Comparison of ENCODE assay signal across 8 mouse cellular contexts in the genomic region with DNA sequence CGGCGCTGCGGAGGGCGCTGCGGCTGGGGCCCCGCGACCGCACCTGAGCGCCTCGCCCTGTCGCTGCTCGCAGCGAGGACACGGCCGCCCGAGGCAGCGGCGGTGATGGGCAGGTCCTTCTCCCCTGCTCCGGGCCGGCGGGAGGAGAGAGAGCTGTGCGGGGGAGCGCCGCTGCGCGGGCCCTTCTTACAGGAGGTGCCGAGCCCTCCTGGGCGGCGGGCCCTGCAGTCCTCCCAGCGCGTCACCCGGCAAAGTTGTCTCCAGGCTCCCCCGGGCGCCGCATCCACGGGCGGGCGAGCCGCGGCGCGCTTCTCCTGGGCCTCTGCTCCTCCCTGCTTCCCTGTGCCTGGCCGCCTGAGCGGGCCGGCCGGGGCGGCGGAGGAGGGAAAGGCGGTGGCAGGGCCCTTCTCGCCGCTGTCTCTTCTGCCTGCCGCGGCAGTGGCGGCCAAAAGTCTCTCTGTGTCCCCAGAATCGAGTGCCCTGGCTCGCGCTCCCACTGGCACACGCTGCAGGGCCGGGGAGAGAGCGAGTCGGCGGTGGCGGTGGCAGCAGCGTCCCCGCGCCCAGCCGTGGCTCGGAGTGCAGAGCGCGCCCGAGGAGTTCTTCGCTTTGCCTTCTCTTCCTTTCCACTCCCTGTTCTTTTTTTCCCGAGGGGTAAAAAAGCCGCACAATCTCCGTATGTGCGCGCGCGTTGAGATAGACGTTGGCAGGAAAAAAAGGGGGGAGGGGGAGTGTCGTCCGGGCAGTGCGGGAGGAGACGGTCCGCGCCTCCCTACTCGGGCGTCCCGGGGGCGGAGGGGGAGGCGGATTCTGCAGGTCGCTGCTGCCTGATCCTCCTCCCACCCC. TPM values are rescaled to one million over a fixed set of nuclear protein-coding genes. Genes with fewer than 3 reads are reported as not detected.
DNase-seq lines count a peak whose midpoint lies in the region; ATAC-seq and TF ChIP-seq lines count a peak whose summit lies in the region.
"Had no signal": no experiment of that assay in that cellular context is flagged by ENCODE, and none has a peak within 500 bp of the region (broad histone marks: within the 10 kb centered on the region; RNA-seq: fewer than 3 reads in every experiment).

A gene (minus strand): TSS at position 673 of the 846 bp plus-strand sequence.

- H3K9me3 ChIP-seq in ES-Bruce4 (replicated peaks; ENCODE audit: control insufficient read depth, insufficient read depth, low read length, poor library complexity, severe bottlenecking), result no peaks in the 10 kb centered on the region
- H3K9me3 ChIP-seq in embryonic facial prominence, embryonic 14.5 days (ENCODE audit: control insufficient read depth, low read length), result no peaks in the 10 kb centered on the region
- no peaks in the 10 kb centered on the region for H3K9me3 ChIP-seq in midbrain, embryonic 12.5 days
- no peaks in the 10 kb centered on the region for H3K9me3 ChIP-seq in stomach, postnatal 0 days (ENCODE audit: control insufficient read depth, low read length)

- DNase-seq in adrenal gland, adult 18-20 months (ENCODE audit: low spot score in 2 of 2), result peak; percentile 38 to 58
- peak; percentile 26 for DNase-seq in embryonic facial prominence, embryonic 14.5 days (ENCODE audit: low spot score)
- DNase-seq in heart, postnatal 10 days, result peak; percentile 41 to 53
- peak; percentile 50 to 64 for DNase-seq in left cerebral cortex, postnatal 36 days (ENCODE audit: low spot score in 2 of 2)
- DNase-seq in stomach, postnatal 0 days (ENCODE audit: low spot score), result peak; percentile 56

- TF ChIP-seq EP300 in ES-Bruce4 (IDR thresholded peaks at IDR 0.05; ENCODE audit: insufficient read depth, low read depth, low read length), result no peak
- TF ChIP-seq EP300 in stomach, postnatal 0 days (optimal IDR thresholded peaks at IDR 0.05), result no peak

- TF ChIP-seq CTCF in ES-Bruce4 (IDR thresholded peaks at IDR 0.05; ENCODE audit: low read depth, low read length), result no peak
- TF ChIP-seq CTCF in stomach, postnatal 0 days (IDR thresholded peaks at IDR 0.05; ENCODE audit: low read depth), result no peak

- intact Hi-C loops in heart, postnatal 10 days (cut with DNase I), result loop anchor here (1.0 to 10.0 kb wide), 2 partner anchors 177 to 328 kb away; no protein-coding TSS in a partner anchor
- intact Hi-C loops in left cerebral cortex, postnatal 36 days (cut with DNase I), result loop anchor here (2.0 to 10.0 kb wide), 3 partner anchors 33 to 657 kb away; no protein-coding TSS in a partner anchor

- TF ChIP-seq POLR2A in ES-Bruce4 (IDR thresholded peaks at IDR 0.05; ENCODE audit: insufficient read depth, low read length), result no peak

- under 1% methylated on average over 28 of the region's 92 CpGs for whole genome bisulfite sequencing in embryonic facial prominence, embryonic 14.5 days
- whole genome bisulfite sequencing in midbrain, embryonic 12.5 days, result under 1% methylated on average over 54 of the region's 92 CpGs
- WGBS in stomach, postnatal 0 days, result under 1% methylated on average over 58 of the region's 92 CpGs

- no peaks in the 10 kb centered on the region for H3K27me3 ChIP-seq in ES-Bruce4 (ENCODE audit: control insufficient read depth, insufficient read depth, low read length, poor library complexity, severe bottlenecking)
- H3K27me3 ChIP-seq in embryonic facial prominence, embryonic 14.5 days (replicated peaks; ENCODE audit: control insufficient read depth, insufficient read depth, low read length), result peaks cover 88% of the 10 kb centered on the region
- H3K27me3 ChIP-seq in midbrain, embryonic 12.5 days, result peaks cover 86% of the 10 kb centered on the region
- peaks cover 8% of the 10 kb centered on the region; the same call in 1 of the 2 replicates for H3K27me3 ChIP-seq in stomach, postnatal 0 days (ENCODE audit: control insufficient read depth, insufficient read depth, low read length)

- H3K27ac ChIP-seq in ES-Bruce4 (ENCODE audit: insufficient read depth, low read length), result no peak within 1 kb of the TSS
- H3K27ac ChIP-seq in embryonic facial prominence, embryonic 14.5 days (replicated peaks; ENCODE audit: low read depth, low read length), result no peak within 1 kb of the TSS
- no peak within 1 kb of the TSS for H3K27ac ChIP-seq in midbrain, embryonic 12.5 days (replicated peaks)
- no peak within 1 kb of the TSS for H3K27ac ChIP-seq in stomach, postnatal 0 days (replicated peaks)

- H3K4me2 ChIP-seq in embryonic facial prominence, embryonic 14.5 days (ENCODE audit: low read depth, low read length), result peak within 1 kb of the TSS; percentile 100
- peak within 1 kb of the TSS; percentile 91 for H3K4me2 ChIP-seq in midbrain, embryonic 12.5 days (replicated peaks)
- peak within 1 kb of the TSS; percentile 100 for H3K4me2 ChIP-seq in stomach, postnatal 0 days (replicated peaks; ENCODE audit: low read depth)

- H3K4me1 ChIP-seq in ES-Bruce4 (ENCODE audit: control insufficient read depth, insufficient read depth, low read length), result no peaks in the 10 kb centered on the region
- peaks cover 12% of the 10 kb centered on the region for H3K4me1 ChIP-seq in embryonic facial prominence, embryonic 14.5 days (ENCODE audit: control insufficient read depth, insufficient read depth, low read length)
- peaks cover 39% of the 10 kb centered on the region for H3K4me1 ChIP-seq in midbrain, embryonic 12.5 days
- peaks cover 5% of the 10 kb centered on the region for H3K4me1 ChIP-seq in stomach, postnatal 0 days (replicated peaks; ENCODE audit: control insufficient read depth, insufficient read depth)

- H3K36me3 ChIP-seq in ES-Bruce4 (ENCODE audit: control insufficient read depth, insufficient read depth, low read length, poor library complexity, severe bottlenecking), result 0 out of 2 replicates have a peak, but pooled peaks cover 3% of the 10 kb centered on the region
- H3K36me3 ChIP-seq in embryonic facial prominence, embryonic 14.5 days (ENCODE audit: control insufficient read depth, insufficient read depth, low read length), result no peaks in the 10 kb centered on the region
- H3K36me3 ChIP-seq in midbrain, embryonic 12.5 days, result no peaks in the 10 kb centered on the region
- H3K36me3 ChIP-seq in stomach, postnatal 0 days (ENCODE audit: control insufficient read depth, insufficient read depth, low read length), result no peaks in the 10 kb centered on the region

- peak within 1 kb of the TSS; percentile 93 for H3K9ac ChIP-seq in ES-Bruce4 (ENCODE audit: low read depth, poor library complexity, severe bottlenecking)
- peak within 1 kb of the TSS; percentile 65 for H3K9ac ChIP-seq in embryonic facial prominence, embryonic 14.5 days (ENCODE audit: low read depth, low read length)
- peak within 1 kb of the TSS; percentile 59 for H3K9ac ChIP-seq in midbrain, embryonic 12.5 days (replicated peaks)
- H3K9ac ChIP-seq in stomach, postnatal 0 days (ENCODE audit: low read length), result peak within 1 kb of the TSS; percentile 50

- H3K4me3 ChIP-seq in ES-Bruce4 (ENCODE audit: low read depth, low read length), result peak within 1 kb of the TSS; percentile 78
- peak within 1 kb of the TSS; percentile 67 for H3K4me3 ChIP-seq in embryonic facial prominence, embryonic 14.5 days (ENCODE audit: low read depth, low read length)
- H3K4me3 ChIP-seq in midbrain, embryonic 12.5 days, result peak within 1 kb of the TSS; percentile 59
- peak within 1 kb of the TSS; percentile 64 for H3K4me3 ChIP-seq in stomach, postnatal 0 days (ENCODE audit: low read depth, low read length)

- ATAC-seq in embryonic facial prominence, embryonic 14.5 days (ENCODE audit: low read depth), result peak; percentile 41
- ATAC-seq in midbrain, embryonic 12.5 days (ENCODE audit: low FRiP score, low read depth), result peak; percentile 35
- peak; percentile 50 for ATAC-seq in stomach, postnatal 0 days (ENCODE audit: low FRiP score, low TSS enrichment)

RNA-seq across cellular contexts. Expression of the gene that starts here (rescaled TPM):
- 1.2 and 1.9 TPM in 2 replicates for polyA plus RNA-seq in ES-Bruce4 (2011; ENCODE audit: insufficient read depth, insufficient read length, low read depth, missing spikeins)
- total RNA-seq in adrenal gland, adult 18-20 months (2021), result 1 to 10 TPM; 2.9 to 3.9 TPM
- polyA plus RNA-seq in embryonic facial prominence, embryonic 14.5 days (2014; fragmentation: Nextera tagmentation; extraction: Ambion mirVana), result 1.3 TPM in 2 replicates
- total RNA-seq in heart, postnatal 10 days (2021), result 1 to 10 TPM; 1.1 to 1.2 TPM
- total RNA-seq in left cerebral cortex, postnatal 36 days (2021), result 1 to 10 TPM; 4.7 to 5.6 TPM
- 0.78 and 1.1 TPM in 2 replicates for polyA plus RNA-seq in midbrain, embryonic 12.5 days (2016; fragmentation: Nextera tagmentation; extraction: Ambion mirVana)
- 0.65 and 0.70 TPM in 2 replicates for polyA plus RNA-seq in stomach, postnatal 0 days (2015; fragmentation: Nextera tagmentation; extraction: Ambion mirVana)
- total RNA-seq: neutrophil, adult 5-6 weeks had no signal

Comparison
In these comparisons a context has a peak if more than half of its experiments do, and no peak if none do; other contexts are left out.
1. Peak in DNase-seq, ATAC-seq, H3K4me3 ChIP-seq, H3K9ac ChIP-seq and H3K4me2 ChIP-seq in stomach, postnatal 0 days; RNA of the gene not detected or under 1 TPM.